Mouse (Mus musculus) urinary bladder, postnatal 36 days (tissue): ENCODE measurements at regions not wholly inside any gene's neighbourhood (a gene's known extent, or its start where the extent isn't known, plus 50 kb on each side); places are given as distances from the start of the nearest gene placed in this dataset.

Experiments
- DNase-seq, 2 experiments: peaks; one replicate each; pipeline ENCODE4 v3.0.0; 2022; ENCODE audit warnings: low spot score in 2 of 2, mixed read lengths in 1 of 2

GRCm38 (mm10) chr16:91970461-91970860, 87.6 kb upstream of the Mrps6 start:
- DNase-seq, result no peak

GRCm38 (mm10) chr16:91973183-91973582, 84.9 kb upstream of the Mrps6 start:
- DNase-seq, result peak in 1 of 2 experiments; percentile 29

DNA sequence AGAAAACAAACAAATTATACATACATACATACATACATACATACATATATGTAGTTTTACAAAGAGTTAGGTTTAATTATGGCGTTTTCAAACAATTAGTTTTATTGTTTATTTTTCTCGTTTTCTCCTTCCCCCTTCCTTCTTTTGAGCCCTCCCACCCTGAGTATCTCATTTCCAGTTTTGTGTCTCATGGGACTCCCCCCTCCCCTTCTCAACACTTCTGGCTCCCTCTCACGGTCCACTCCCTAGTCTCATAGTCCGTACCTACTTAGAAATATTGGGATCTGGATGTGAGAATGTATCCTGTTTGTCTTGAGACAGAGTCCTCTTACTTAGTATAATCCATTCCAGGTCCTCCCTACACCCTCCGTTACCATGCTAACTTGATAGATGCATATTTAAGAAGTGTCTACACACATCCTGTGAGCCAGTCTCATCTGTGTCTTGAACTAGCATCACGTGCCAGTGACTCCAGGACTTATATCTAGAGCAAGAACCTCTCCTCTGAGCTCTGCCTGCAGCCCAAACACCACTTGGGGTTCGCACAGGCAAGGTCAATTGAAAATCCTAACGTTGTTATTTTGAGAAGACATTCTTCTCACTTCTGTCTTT, 81.8 kb upstream of the Mrps6 start:
- no peak for DNase-seq

DNA sequence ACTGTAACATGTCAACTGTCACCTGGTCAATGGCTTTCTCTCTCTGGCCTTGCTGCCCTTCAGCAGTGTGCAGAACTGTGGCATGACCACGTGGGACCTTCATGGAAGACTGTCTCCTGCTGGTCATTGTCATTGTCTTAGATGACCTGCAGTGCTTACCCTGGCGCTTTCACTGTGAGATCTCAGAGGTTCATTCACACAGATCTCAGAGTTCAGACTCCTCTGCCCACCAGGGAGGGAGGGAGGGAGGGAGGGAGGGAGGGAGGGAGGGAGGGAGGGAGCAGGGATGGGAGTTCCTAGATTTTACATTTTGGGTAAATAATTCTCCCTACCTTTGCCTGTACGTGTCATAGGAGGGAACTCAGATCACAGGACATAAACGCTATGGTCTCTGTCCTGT, 79.6 kb upstream of the Mrps6 start:
- DNase-seq, result no peak

DNA sequence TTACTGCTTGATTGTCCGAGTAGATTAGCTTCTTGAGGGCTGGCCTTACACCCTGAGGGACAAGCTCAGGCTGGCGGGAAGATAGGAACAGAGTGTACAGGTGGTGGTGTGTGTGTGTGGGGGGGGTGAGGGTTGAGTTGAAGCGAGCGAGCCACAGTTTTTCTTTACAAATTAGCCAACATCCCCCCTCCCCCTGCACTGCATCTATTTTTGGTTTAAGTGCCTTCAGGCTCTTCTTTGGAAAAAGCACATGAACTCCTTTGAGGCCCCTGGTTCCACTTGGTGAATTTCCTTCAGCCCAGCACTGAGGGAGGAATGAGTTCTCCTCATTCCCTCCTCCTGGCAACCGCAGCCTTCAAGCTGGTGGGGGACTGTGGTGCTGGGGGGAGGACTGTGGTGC, 79.2 kb upstream of the Mrps6 start:
- peak; percentile 36 to 49 for DNase-seq

GRCm38 (mm10) chr16:91980482-91980881, 77.6 kb upstream of the Mrps6 start:
- DNase-seq, result no peak

- DNase-seq, result no peak
Observed at GRCm38 (mm10) chr16:91985211-91985610, 72.9 kb upstream of the Mrps6 start.

- no peak for DNase-seq
Observed at GRCm38 (mm10) chr16:91989332-91989731, 68.7 kb upstream of the Mrps6 start.

DNA sequence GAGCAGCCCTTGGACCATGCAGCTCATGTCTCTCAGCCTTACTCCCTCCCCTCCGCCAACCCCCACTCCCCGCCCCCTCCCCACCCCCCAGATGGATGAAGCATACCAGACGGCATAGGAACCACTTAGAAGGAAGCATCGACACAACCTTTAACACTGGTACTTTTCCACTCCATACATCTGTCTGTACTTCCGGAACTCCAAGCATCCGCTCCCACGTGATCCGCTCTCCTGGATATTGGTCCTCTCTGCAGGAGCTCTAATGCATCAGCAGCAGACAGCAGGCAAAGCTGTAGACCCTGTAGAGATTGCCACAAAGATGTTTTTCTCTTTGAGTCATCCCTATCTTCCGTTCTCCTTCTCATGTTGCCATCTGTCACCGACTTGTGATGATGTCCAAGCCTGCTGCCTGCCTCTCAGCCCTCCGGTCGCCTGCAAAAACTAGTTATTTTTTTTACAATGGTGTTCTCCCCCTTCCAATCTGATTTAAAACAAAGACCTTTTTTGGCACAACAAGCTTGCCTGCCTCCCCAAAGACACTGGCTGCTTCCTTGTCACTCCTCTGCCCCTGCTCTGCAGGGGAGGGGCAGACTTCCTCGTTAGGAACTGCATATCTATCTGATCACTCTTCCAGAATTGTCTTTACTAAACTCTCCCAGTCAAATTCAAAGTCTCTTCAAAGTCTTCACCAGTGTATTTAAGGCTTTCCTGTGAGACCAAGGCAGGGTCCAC, 62.4 kb upstream of the Mrps6 start:
- no peak for DNase-seq

DNA sequence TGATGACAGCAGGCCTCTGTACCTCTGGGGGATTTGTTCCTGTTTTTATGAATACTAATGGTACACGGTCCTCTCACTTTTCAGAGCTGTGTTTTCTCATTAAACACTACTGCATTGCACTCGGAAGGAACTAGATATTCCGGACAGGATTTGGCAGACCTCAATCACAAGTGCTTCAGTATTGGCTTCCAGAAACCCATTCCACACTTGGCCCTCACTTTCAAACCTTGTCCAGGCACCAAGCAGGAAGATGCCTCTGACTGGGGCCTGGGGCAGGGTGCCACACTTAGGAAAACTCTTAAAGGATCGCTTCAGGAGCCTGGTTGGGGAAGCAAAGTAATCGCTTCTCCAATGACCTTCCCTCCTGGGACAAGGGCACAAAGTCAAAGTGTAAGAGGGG, 50.7 kb upstream of the Mrps6 start:
- no peak for DNase-seq
